Mouse (Mus musculus): ENCODE data around the gene Kdr.
"Not testable (repeated sequence)": the region's sequence is repeated elsewhere in the genome, so short reads cannot be mapped to it uniquely, and the experiment has no call there.

The Kdr gene

GRCm38 (mm10) chr5:75961741-75962469 lies 16.4 kb downstream of the Kdr start:
- DNase-seq (ENCODE audit: low spot score in 2 of 2) = no peak

GRCm38 (mm10) chr5:75959809-75960208 lies 18.4 kb downstream of the Kdr start:
- DNase-seq (ENCODE audit: low spot score in 2 of 2) = no peak

- no peak for DNase-seq (ENCODE audit: low spot score in 2 of 2)
Observed at GRCm38 (mm10) chr5:75956526-75956925, 21.7 kb downstream of the Kdr start.

GRCm38 (mm10) chr5:75955876-75956275 lies 22.4 kb downstream of the Kdr start:
- DNase-seq (ENCODE audit: low spot score in 2 of 2) = no peak

GRCm38 (mm10) chr5:75954778-75955330 lies 23.4 kb downstream of the Kdr start:
- DNase-seq (ENCODE audit: low spot score in 2 of 2) = no peak

GRCm38 (mm10) chr5:75954218-75954617 lies 24.0 kb downstream of the Kdr start:
- no peak for DNase-seq (ENCODE audit: low spot score in 2 of 2)

GRCm38 (mm10) chr5:75952131-75952795 lies 26.0 kb downstream of the Kdr start:
- DNase-seq (ENCODE audit: low spot score in 2 of 2) = no peak

- no peak for DNase-seq (ENCODE audit: low spot score in 2 of 2)
Observed at GRCm38 (mm10) chr5:75950866-75951265, 27.4 kb downstream of the Kdr start.

- no peak for DNase-seq (ENCODE audit: low spot score in 2 of 2)
Observed at GRCm38 (mm10) chr5:75945394-75945793, 32.9 kb downstream of the Kdr start.

- no peak for DNase-seq (ENCODE audit: low spot score in 2 of 2)
Observed at GRCm38 (mm10) chr5:75943301-75943700, 35.0 kb downstream of the Kdr start.

- no peak for DNase-seq (ENCODE audit: low spot score in 2 of 2)
Observed at GRCm38 (mm10) chr5:75941775-75942580, 36.3 kb downstream of the Kdr start.

GRCm38 (mm10) chr5:75939144-75939732 lies 39.0 kb downstream of the Kdr start:
- no peak for DNase-seq (ENCODE audit: low spot score in 2 of 2)

- no peak for DNase-seq (ENCODE audit: low spot score in 2 of 2)
Observed at GRCm38 (mm10) chr5:75938012-75938411, 40.2 kb downstream of the Kdr start.

GRCm38 (mm10) chr5:75936223-75936622 lies 42.0 kb downstream of the Kdr start:
- no peak for DNase-seq (ENCODE audit: low spot score in 2 of 2)

GRCm38 (mm10) chr5:75935225-75935624 lies 43.0 kb downstream of the Kdr start:
- DNase-seq (ENCODE audit: low spot score in 2 of 2) = no peak

- DNase-seq (ENCODE audit: low spot score in 2 of 2) = no peak
Observed at GRCm38 (mm10) chr5:75934201-75934600, 44.1 kb downstream of the Kdr start.

- DNase-seq (ENCODE audit: low spot score in 2 of 2) = peak; percentile 14 to 39
Observed at GRCm38 (mm10) chr5:75933521-75934044, 44.7 kb downstream of the Kdr start.

GRCm38 (mm10) chr5:75931458-75931857 lies 46.8 kb downstream of the Kdr start:
- not testable (repeated sequence) for DNase-seq (ENCODE audit: low spot score in 2 of 2)

GRCm38 (mm10) chr5:75929960-75930359 lies 48.3 kb downstream of the Kdr start:
- DNase-seq (ENCODE audit: low spot score in 2 of 2) = no peak

- no peak for DNase-seq (ENCODE audit: low spot score in 2 of 2)
Observed at GRCm38 (mm10) chr5:75922677-75923076, 55.6 kb downstream of the Kdr start.

GRCm38 (mm10) chr5:75921730-75922387 lies 56.4 kb downstream of the Kdr start:
- DNase-seq (ENCODE audit: low spot score in 2 of 2) = no peak
